Mouse (Mus musculus) layer of hippocampus, adult 6 months (tissue): ENCODE data around the gene Cd3eap. TPM values are rescaled to one million over a fixed set of nuclear protein-coding genes. Genes with fewer than 3 reads are reported as not detected.

Experiments
- long read RNA-seq, 2 experiments: library from polyadenylated mRNA; unstranded; transcript quantifications; one replicate each; pipeline ENCODE4 v2.0.0; 2019 to 2020
- microRNA-seq: library from miRNA; unstranded; fragments of <30 nt; microRNA quantifications from one replicate; pipeline ENCODE4 v1.2.0, GENCODE M21; 2020
- polyA plus RNA-seq: library from polyadenylated mRNA; unstranded; fragments of <200 nt; fragmentation: Nextera tagmentation; gene quantifications from 2 replicates; pipeline ENCODE4 v1.2.3, GENCODE M21; 2021

Cd3eap gene
- polyA plus RNA-seq: 14.0 and 14.6 TPM in 2 replicates
- long read RNA-seq, experiment 1, transcript Cd3eap-201 (3 exons, 2,239 nt): major isoform, 23 of 24 reads
- long read RNA-seq, experiment 1, partial matches to known transcripts: 0 of 24 reads
- long read RNA-seq, experiment 1, other reads (novel, unspliced or antisense): 1 of 24 reads
- long read RNA-seq, experiment 2, transcript Cd3eap-201 (3 exons, 2,239 nt): major isoform, 32 of 35 reads
- long read RNA-seq, experiment 2, partial matches to known transcripts: 0 of 35 reads
- long read RNA-seq, experiment 2, other reads (novel, unspliced or antisense): 3 of 35 reads

DNA sequence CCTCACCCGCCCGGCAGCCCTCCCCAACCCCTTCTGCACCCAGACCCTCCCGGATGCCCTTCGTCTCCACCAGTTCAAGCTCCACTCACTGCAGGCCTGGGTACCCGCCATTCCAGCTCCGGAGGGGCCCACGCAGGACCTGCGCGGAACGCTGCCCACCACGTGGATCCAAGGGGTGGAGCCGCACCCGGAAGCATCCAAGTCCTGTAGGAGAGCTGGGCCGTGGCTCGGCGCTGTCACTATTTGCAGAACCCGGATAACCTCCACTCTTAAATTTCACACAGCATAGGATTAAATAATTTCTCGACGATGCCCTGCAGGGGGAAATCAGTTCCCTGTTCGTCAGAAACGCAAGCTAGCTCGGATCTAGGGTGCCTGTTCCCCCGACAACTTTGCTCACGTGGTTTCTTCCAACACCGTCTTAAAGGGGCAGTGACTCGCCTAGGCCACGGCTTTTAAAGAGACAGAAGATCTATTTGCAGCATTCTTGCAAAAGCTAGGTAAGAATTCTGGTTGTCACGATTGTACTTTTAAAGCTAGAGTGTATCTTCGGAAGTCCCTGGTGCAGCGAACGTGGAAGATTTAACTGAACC, at the start of gene Cd3eap, which contains the start of gene Ppp1r13l:
Gene Cd3eap, minus strand, starts transcription at position 185 of the 593 bp plus-strand sequence.
Gene Ppp1r13l, plus strand, starts transcription at position 451 of the 593 bp plus-strand sequence.

DNA sequence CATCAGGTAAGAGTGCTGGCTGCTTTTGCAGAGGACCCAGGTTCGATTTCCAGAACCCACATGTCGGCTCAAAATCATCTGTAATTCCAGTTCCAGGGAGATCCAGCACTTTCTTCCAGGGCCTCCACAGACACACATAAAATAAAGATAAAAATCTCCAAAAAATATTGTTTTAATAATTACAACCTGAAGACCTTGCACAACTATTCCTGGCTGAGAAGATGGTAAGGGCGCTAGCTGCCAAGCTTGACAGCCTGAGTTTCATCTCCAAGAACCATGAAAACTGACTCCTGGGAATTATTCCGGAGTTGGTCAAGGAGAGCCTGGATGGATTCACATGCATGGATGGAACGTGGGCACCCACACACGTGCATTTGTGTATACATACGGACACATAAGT, 45.2 kb upstream of the Cd3eap start, which contains the start of gene Ckm:
Gene Ckm, plus strand, starts transcription at position 301 of the 400 bp plus-strand sequence.

DNA sequence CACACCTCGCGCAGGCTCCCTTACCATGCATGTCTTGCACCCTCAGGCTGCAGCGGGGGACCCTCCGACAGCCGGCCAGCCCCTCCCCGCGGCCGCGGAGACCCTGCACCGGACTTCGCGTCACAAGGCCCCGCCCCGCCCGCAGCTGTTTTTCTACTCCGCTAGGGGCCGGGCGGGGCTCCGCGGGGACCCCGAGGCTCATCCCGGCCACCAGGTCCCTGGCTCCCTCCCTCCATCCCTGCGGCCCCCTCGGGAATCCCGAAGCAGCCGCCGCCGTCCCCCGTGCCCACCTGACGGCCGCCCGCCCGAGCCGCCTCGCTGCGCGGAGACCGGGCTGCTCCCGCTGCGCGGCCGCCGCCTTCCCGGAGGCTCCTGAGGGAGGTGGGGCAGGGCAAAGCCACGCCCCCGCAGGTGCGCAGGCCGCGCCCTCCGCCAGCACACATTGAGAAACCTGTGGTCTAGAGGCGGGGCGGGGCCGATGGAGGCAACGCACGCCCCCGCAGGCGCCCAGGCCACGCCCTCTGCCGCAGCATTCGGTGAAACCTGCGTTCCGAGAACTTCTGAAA, 44.5 kb upstream of the Cd3eap start, which contains the start of gene Klc3:
Gene Klc3, minus strand, starts transcription at position 374 of the 566 bp plus-strand sequence.

DNA sequence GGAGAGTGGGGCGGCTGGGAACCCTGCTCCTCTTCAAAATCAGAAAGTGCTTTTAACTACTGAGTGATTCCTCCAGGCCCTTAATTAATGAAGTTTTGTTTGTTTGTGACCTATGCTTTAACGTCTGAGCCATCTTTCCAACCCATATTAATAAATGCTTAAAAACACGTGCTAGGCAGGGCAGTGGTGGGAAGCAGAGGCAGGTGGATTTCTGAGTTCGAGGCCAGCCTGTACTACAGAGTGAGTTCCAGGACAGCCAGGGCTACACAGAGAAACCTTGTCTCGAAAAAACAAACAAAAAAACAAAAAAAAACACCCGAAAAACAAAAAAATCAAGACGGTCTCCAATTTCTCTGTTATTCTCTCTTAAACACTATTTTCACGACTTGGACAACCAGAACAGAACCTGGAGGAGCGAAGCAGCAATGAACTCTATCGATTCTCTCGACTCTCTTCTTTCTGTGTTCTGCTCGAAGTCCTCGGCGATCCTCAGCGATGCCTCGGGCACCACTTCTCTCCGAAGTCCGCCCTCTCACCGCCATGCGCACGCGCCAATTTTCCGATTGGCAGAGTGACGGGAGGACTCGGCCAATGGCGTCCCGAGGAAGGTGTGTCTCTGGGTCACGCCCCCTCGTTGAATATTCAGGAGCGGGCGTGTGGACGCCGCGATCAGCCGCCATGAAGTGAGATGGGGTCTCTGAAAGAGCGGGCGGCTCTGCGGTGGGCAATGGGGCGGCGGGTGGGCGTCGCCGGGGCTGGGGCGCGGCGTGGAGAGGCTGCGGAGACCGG, 22.3 kb upstream of the Cd3eap start, which contains the start of gene Ercc2:
Gene Ercc2, plus strand, starts transcription at position 634 of the 789 bp plus-strand sequence.

DNA sequence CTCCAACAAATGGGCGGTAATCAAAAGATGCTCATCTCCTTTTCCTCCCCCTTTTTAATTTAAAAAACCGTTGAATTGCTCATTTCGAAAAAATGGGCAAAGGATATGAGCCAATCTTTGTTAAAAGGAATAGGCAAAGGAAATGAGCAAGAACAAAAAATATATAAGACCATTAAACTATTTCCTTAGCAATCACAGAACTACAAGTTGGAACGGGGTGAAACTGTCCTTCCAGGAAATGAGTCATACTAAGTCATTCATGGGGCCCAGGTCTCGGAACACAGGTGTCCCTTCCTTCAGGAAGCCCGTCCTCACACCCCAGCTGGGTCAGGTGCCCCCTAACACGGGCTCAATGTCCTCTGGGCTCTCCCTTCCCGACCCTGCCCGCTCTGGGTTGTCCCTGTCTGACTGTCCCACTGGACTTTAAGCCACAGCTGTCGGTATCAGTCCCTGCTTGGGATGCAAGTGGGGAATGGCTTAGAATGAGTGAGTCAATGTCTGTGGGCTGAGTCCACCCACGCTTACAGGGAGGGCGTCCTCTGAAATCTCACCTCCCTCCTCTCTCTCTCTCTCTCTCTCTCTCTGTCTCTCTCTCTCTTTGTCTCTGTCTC, 14.9 kb downstream of the Cd3eap start, which contains the start of gene Ercc1:
Gene Ercc1, plus strand, starts transcription at position 542 of the 611 bp plus-strand sequence.

DNA sequence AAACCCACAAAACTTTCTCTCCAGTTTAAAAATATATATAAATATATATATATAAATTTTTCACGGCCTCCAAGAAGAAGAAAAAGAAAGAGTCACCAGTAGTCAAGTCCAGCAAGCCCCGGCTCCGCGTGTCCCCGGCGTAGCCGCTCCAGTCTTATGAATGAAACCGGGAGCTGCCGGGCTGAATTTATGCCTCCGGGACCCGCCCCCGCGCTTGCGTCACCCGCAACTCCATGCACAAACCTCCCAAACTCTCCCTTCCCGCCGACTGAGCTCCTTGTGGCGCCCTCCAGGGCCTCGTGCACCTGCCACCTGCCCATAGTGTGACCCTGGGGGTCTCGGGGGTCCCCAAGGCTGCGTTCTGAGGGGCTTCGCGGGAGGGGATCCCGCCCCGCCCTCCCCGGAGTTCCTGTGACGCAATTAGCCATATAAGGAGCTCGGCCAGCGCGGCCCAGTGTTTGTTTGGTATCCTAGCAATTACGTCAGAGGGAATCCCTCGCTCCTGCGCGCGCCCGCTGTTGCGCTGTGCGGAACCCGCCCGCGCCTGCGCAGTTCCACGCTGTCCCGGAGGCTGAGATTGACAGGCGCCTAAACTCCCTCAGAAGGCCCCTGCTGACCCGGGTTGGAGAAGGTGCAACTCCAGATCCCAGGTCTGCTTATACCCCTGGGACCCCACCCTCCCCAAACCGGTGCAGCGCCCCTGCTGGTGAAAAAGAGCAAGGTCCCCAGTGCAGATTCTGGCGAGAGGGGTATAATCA, 49.2 kb downstream of the Cd3eap start, which contains the start of gene Fosb:
Gene Fosb, minus strand, starts transcription at position 168 of the 758 bp plus-strand sequence.

Small RNA genes lying within 50 kb of the gene (microRNA-seq; reads per million reads assigned to microRNA genes)
- not detected for gene Mir343

Other genes with a start within 250 kb of the Cd3eap start
- gene Gm4969, start 241.1 kb downstream of the Cd3eap start, polyA plus RNA-seq: 0.10 and 0.23 TPM in 2 replicates
- 7.0 and 8.7 TPM in 2 replicates for gene Fbxo46, start 239.6 kb downstream of the Cd3eap start, polyA plus RNA-seq
- gene Qpctl, start 210.2 kb downstream of the Cd3eap start, polyA plus RNA-seq: 13.3 and 14.4 TPM in 2 replicates
- gene Snrpd2, start 209.8 kb downstream of the Cd3eap start, polyA plus RNA-seq: 129 and 137 TPM in 2 replicates
- 0.13 TPM in 1 of 2 replicates, not detected in the other for gene Gipr, start 193.4 kb downstream of the Cd3eap start, polyA plus RNA-seq
- 6.0 and 6.1 TPM in 2 replicates for gene Eml2, start 183.1 kb downstream of the Cd3eap start, polyA plus RNA-seq
- gene Gpr4, start 146.9 kb downstream of the Cd3eap start, polyA plus RNA-seq: 1.5 and 2.0 TPM in 2 replicates
- 34.8 and 38.3 TPM in 2 replicates for gene Opa3, start 131.1 kb downstream of the Cd3eap start, polyA plus RNA-seq
- 1.1 and 1.2 TPM in 2 replicates for gene Vasp, start 87.7 kb downstream of the Cd3eap start, polyA plus RNA-seq
- gene Ppm1n, start 79.4 kb downstream of the Cd3eap start, polyA plus RNA-seq: 0.09 and 0.19 TPM in 2 replicates
- 20.0 and 22.4 TPM in 2 replicates for gene Rtn2, start 76.9 kb downstream of the Cd3eap start, polyA plus RNA-seq
- 0.60 and 0.80 TPM in 2 replicates for gene Fosb, start 49.4 kb downstream of the Cd3eap start, polyA plus RNA-seq
- 52.8 and 71.7 TPM in 2 replicates for gene Ercc1, start 14.7 kb downstream of the Cd3eap start, polyA plus RNA-seq
- 0.53 and 1.9 TPM in 2 replicates for gene Ppp1r13l, start 266 bp upstream of the Cd3eap start, polyA plus RNA-seq
- gene Ercc2, start 22.5 kb upstream of the Cd3eap start, polyA plus RNA-seq: 3.7 and 3.8 TPM in 2 replicates
- 1.3 and 1.8 TPM in 2 replicates for gene Klc3, start 44.6 kb upstream of the Cd3eap start, polyA plus RNA-seq
- gene Ckm, start 45.3 kb upstream of the Cd3eap start, polyA plus RNA-seq: not detected in 2 replicates
- 6.5 and 8.2 TPM in 2 replicates for gene Mark4, start 99.3 kb upstream of the Cd3eap start, polyA plus RNA-seq
- 0.30 and 0.44 TPM in 2 replicates for gene Exoc3l2, start 103.8 kb upstream of the Cd3eap start, polyA plus RNA-seq
- 4.2 TPM in 2 replicates for gene Bloc1s3, start 148.9 kb upstream of the Cd3eap start, polyA plus RNA-seq
- 39.0 and 48.4 TPM in 2 replicates for gene Trappc6a, start 148.9 kb upstream of the Cd3eap start, polyA plus RNA-seq
- 1.1 and 1.4 TPM in 2 replicates for gene Nkpd1, start 158.4 kb upstream of the Cd3eap start, polyA plus RNA-seq
- 1.7 and 2.4 TPM in 2 replicates for gene Ppp1r37, start 203.6 kb upstream of the Cd3eap start, polyA plus RNA-seq
- gene Zfp296, start 217.8 kb upstream of the Cd3eap start, polyA plus RNA-seq: 0.60 and 1.7 TPM in 2 replicates
- gene Gemin7, start 218.1 kb upstream of the Cd3eap start, polyA plus RNA-seq: 136 and 146 TPM in 2 replicates
- gene Clasrp, start 245.0 kb upstream of the Cd3eap start, polyA plus RNA-seq: 8.7 and 9.9 TPM in 2 replicates